Mouse (Mus musculus) CH12F3 (cell line): Measurements from ENCODE around the gene Phf1.

Experiments used
- in situ Hi-C: fragments of 300-500 bp; cut with MboI; formaldehyde crosslinking; loops from 2 replicates; pipeline ENCODE4 v1.14.3; 2020; ENCODE audit warnings: low sequenced_read_pairs

The Phf1 gene

DNA sequence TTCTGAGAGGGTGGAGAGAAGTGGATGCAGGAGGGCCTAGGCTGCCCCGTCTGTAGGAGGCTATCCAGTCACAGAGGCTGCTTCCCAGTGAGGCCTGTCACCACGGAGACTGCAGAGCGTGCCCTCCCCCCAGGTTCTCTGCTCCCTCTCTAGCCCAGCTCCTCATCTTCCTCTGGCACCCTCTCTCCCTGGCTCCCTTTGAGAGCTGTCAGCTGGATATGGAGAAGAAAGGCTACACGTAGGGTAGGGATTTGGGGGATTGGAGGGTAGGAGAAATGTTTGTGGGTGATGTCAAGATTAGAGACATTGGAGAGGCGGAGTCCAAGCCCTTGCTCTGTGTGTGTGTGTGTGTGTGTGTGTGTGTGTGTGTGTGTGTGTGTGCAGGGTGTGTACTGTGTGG, 17.0 kb downstream of the Phf1 start:
- in situ Hi-C loops, result no loop called here

DNA sequence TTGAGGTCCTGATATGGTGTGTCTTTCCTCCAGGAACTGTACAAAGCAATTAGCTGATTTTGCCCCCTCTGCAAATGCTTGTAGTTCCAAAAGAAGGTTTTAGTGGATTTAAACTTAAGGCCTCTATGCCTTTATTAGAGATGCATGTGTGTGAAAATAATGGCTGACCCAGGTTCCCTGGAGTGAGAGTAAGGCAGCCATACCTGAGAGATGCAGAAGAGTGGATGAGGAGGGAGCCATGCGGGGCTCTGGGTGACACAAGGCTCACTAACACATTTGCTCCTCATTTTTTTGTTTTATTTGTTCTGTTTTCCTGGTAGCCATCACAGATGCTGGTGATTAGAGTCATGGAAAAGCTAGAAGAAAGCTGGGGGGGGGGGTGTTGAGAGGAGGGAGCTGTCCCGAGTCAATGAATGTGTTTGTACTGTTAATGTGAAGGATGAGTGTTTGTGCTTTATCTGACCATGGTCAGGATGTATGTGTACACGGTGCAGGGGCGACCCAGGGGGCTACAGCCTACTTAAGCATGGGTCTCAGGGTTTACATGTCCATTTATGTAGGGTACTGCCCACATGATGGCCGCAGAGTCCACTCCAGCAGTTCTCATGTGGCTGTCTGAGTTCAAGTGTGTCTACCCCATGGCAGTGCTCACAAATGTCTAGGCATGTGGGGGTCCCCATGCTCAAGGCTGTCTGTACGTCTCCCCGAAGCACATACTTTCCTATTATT, 17.9 kb downstream of the Phf1 start:
- in situ Hi-C loops, result no loop called here

DNA sequence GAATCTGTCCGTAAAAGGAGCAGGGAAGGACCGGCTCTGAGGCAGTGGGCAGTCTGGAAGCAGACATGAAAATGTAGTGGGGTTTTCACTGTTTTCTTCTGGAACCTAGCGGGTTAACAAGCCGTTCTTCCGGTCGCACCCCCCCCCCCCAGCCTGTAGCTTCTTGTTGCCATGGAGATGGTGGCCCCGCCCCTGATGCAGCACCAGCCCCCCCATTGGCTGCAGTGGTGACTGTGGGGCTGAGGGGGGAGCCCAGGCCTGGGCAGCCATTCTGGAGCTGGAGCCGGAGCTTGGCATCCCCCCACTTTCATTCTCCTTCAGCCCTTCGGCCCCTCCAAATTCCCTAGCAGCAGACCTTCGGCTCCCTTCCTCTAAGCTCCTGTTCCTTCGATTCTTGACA, 18.6 kb downstream of the Phf1 start:
- in situ Hi-C loops, result no loop called here

DNA sequence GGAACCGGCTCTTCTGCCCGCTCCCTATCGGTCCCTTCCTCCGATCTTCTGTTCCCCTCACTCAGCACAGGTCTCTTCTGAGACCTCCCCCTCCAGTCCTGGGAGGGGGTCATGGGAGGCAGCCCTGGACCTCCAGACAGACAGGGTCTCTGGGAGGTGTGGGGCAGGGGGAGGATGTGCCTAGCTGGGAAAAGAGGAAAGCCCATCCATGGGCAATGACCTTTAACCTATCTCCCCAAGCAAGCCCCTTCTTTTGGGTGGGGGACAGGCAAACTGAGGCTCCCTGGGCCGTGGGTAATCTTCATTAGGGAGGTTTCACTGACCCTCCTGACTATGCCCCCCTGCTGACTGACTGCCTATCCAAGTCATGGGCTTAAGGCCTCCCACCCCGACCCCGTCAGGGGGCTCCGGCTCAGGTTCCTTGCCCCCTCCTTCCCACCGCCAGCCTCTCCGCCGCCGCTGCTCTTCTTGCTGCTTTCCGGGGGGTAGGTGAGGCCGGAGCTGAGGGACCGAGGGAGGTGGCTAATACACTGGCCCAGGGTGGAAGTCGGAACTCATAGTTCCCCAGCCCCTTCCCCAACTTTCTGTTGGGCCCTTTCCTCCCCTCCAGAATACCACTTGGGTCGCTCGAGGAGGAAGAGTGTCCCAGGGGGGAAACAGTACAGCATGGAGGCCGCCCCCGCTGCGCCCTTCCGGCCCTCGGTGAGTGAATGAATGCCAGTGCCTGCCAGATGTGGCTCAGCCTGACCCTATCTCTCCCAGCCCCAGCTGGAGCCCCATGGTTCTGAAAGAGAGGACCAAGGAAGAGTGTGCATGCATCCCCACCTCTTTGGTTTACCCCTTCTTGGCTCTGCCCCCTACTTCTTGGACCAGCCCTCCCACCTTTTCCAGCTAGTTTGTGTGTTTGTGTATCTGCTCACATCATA, 19.4 kb downstream of the Phf1 start:
- in situ Hi-C loops, result no loop called here

DNA sequence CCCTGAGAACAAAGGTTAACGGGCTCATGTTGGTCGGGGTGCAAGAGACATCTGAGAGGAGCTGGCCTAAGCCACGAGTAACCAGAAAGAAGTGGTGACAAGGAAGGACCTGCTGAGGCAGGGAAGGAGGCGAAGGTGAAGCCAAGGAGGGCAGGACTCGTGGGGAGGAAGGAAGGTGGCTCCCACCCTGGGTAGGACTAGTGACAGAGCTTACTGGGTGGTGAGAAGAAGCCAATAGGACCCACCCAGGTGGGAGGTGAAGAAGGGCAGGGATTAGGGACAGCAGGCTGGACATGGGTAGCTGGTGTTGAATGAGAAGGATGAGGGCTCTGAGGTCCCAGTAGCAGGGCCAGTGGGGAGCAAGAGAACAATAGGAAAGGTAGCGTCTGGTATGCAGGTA, 20.3 kb downstream of the Phf1 start:
- in situ Hi-C loops, result no loop called here

DNA sequence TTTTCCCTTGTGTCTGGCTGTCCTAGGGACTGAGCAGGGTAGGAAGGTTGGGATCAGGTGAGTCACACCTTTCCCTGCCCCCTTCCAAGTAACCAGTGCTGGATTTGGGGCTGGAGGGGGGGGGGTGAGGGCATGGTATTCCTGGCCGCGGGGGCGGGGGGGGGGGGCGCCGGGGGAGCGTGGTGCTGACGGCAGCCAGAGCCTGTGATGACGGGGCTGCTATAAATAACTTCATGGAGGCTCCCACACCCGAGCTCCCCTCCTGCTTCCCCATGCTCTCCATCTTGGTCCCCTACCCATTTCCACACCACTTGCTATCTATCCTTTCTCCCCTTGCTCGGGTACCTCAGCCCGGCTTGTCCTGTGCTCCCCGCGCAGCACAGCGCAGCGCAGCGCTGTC, 20.9 kb downstream of the Phf1 start:
- in situ Hi-C loops, result no loop called here

DNA sequence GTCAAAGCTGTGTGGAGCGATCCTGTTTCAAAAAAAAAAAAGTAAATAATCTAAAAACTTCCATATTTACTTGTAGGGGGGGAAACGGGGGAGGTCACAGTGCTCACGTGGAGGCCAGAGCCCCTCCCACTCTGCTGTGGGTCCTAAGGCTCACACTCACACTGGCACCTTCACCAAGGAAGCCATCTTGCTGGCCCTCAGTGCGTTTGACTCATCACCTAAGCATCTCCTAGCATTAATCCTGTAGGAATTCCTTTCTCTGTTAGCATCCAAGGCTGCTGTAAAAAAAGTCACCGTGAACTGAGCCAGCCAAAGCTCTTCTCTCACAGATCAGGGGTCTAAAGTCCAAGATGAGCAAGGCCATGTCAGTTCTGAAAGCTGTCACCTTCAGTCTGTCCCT, 23.5 kb downstream of the Phf1 start:
- in situ Hi-C loops, result no loop called here

DNA sequence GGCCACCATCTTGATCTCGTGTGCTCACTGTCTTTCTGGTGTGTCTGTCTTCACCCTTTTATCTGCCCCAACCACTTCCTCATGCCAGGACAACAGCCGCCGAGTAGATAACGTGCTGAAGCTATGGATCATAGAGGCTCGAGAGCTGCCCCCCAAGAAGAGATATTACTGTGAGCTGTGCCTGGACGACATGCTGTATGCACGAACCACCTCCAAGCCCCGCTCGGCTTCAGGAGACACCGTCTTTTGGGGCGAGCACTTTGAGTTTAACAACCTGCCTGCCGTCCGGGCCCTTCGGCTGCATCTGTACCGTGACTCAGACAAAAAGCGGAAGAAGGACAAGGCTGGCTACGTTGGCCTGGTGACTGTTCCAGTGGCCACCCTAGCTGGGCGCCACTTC, 24.0 kb downstream of the Phf1 start:
- in situ Hi-C loops, result no loop called here

DNA sequence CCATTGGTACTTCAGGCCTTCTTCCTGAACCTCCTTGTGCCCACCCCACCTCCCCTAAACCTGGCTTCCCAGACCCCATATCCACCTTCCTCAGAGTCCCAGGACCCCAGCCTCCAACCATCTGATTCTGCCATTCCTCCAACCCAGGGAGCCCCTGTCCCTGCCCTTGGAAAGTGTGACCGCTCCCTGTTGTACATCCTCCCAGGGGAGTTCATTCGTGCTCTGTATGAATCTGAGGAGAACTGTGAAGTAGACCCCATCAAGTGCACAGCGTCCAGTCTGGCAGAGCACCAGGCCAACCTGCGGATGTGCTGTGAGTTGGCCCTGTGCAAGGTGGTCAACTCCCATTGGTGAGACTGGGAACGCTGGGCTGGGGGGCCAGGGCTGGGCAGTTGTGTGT, 25.0 kb downstream of the Phf1 start:
- in situ Hi-C loops, result no loop called here

DNA sequence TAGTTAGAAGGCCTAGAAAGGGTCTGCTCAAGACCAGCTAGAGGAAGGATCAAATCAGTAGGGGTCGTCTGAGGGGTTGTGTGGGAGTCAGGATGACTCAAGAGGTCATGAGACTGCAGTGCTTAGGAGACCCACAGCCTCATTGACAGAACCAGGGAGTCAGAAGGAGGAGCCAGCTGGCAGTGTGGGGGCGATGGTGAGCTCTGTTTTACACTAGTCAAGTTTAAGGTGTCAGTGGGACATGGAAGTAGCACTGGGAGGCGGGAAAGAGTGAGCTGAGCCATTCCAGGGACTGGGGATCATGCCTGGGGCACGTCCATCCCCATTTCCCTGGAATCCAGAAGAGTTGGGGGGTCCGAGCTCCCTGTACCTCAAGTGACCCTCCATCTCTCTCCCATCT, 26.0 kb downstream of the Phf1 start:
- in situ Hi-C loops, result no loop called here

DNA sequence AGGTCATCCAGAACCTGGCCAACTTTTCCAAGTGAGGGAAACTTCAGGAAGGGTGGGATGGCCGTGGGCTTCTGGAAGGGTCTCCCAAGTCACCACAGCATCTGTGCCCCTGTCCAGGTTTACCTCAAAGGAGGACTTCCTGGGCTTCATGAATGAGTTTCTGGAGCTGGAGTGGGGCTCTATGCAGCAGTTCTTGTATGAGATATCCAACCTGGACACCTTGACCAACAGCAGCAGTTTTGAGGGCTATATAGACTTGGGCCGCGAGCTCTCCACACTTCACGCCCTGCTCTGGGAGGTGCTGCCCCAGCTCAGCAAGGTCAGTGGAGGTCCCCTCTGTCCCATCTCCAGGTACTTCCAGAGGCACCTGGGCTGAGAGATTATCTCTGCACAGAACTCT, 27.0 kb downstream of the Phf1 start:
- in situ Hi-C loops, result no loop called here

DNA sequence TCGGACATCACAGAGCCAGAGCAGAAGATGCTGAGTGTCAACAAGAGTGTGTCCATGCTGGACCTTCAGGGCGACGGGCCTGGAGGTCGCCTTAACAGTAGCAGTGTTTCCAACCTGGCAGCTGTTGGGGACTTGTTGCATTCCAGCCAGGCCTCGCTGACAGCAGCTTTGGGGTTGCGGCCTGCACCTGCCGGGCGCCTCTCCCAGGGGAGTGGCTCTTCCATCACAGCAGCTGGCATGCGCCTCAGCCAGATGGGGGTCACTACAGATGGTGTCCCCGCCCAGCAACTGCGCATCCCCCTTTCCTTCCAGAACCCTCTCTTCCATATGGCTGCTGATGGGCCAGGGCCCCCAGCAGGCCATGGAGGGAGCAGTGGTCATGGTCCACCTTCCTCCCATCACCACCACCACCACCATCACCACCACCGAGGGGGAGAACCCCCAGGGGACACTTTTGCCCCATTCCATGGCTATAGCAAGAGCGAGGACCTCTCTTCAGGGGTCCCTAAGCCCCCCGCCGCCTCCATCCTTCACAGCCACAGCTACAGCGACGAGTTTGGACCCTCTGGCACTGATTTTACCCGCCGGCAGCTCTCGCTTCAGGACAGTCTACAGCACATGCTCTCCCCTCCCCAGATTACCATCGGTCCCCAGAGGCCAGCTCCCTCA, 28.9 kb downstream of the Phf1 start:
- in situ Hi-C loops, result no loop called here

DNA sequence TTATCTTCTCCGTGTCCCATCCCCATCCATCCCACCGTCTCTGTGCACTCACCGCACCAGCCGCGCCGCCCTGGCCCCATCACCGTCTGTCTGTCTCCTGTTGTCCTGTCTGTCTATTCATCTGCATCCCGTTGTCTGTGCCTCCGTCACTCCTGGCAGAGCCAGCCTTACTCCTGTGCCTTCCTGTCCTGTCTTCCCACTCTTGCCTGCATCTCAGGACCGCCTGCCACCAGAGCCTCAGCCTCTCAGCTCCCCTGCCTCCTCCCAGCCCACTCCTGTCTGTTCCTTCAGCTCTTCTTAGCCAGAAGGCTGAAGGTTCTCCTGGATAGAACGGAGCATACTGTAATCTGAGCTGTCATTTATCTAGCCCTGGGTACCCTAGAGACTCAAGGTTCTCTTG, 34.1 kb downstream of the Phf1 start:
- in situ Hi-C loops, result no loop called here

DNA sequence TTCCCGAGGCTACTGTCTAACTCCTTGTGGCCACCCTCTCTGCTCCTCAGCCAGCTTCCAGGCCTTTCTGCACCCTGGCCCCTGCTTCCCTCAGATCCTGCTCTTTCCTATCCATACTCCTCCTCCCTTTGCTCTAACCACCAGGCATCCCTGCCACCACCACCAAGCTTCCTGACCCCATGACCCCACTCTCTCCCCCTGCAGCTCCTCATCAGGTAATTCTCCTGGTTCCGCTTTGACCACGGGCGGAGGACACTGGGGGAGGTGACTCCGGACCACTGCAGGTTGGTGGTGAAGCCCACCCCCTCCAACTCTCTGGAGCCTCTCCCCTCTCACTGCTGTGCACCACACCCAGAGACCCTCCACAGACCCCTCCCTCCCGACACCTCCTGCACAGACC, 34.6 kb downstream of the Phf1 start:
- in situ Hi-C loops, result no loop called here

DNA sequence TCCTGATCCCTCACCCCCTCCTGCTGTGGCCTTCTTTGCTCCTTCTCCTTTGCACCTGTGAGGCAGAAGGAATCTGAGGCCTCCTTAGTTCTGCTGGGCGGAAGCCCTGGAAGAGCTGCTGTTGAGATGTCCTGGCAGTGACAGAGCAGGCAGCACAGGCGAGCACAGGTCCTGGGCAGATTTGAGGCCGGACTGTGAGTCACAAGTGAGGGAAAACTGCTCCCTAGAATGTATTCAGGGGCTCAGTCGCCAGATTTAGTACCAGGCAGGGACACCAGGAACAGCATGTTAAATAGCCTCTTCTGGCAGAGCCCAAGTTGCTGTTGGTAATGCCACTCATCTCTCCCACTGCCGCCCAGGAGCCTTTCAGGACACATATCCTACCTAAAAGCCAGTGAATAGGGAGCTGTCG, 35.4 kb downstream of the Phf1 start:
- in situ Hi-C loops, result no loop called here

DNA sequence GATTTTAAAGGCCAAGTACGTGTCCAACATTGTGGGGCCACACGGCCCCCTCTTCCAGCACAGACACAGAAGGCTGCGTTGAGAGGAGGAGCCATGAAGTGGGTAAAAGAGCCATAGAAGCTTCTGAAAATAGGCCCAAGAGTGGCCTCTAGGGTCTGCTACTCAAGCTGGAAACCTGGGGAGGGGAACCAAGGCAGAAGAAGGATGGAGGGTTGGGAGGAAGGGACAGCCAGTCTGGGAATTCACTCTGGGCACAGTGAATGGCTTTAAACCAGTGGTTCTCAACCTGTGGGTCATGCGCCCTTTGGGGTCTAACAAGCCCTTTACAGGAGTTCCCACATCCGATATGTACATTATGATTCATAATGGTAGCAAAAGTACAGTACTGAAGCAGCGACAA, 36.4 kb downstream of the Phf1 start:
- in situ Hi-C loops, result no loop called here

DNA sequence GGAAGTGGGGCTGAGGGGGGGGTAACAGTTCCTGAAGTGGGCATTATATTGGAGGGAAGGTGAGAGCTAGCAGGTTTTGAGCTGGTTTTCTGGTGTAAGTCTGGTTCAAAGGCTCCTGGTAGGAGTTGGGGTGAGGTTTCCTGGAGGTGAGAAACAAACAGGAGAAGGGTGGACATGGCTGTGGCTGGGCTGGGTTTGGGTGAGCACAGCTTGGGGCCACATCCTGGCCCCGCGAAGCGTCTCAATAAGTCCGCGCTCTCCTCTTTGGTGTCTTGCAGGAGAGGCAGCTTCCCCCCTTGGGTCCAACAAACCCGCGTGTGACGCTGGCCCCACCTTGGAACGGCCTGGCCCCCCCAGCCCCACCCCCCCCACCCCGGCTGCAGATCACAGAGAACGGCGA, 37.4 kb downstream of the Phf1 start:
- in situ Hi-C loops, result no loop called here

DNA sequence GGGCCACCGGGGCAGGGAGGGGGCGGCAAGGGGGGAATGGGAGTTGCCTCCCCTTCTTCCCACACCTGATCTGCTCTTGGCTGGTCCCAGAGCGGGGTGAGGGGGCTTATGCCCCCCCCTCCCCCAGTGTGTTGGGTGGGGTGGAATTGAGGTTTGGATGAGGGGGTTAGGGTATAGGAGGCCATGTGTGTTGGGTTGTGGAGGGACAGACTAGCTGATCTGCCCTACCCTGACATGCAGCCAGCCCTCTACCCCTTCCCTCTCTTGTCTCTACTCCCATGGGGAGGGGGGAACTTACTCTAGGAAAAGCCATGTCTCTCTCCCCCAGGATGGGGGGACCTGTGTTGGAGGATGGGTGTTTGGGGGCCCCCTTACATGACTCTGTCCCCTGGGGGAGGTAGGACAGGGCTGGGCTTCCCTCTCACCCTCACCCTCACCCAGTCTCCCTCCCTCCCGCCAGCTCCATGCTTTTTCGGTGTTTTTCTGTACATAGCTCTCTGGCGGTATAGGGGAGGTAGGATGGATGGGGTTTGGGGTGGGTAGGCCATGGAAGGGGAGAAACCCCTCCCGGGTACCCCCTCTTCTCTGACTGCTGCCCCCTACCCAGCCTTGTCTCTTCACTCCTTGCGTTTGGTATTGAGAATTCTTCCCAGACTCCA, 38.5 kb downstream of the Phf1 start:
- in situ Hi-C loops, result no loop called here

DNA sequence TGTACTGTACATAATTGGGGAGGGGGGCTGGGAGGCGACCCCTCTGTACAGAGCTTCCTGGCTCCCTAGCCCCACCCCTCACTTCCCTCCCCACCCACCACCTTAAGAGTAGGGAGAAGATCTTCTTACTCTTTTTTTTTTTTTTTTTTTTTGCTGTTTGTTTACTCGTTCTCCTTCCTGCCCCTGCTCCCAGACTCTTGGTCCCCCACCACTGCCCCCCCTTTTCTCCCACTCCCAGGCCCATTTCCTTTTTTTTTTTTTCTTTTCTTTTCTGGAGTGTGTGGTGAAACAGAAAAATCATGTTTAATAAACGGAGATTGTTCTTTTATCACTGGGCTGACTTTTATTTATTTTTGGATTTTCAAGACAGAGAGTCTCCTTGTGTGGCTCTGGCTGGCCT, 39.3 kb downstream of the Phf1 start:
- in situ Hi-C loops, result no loop called here

DNA sequence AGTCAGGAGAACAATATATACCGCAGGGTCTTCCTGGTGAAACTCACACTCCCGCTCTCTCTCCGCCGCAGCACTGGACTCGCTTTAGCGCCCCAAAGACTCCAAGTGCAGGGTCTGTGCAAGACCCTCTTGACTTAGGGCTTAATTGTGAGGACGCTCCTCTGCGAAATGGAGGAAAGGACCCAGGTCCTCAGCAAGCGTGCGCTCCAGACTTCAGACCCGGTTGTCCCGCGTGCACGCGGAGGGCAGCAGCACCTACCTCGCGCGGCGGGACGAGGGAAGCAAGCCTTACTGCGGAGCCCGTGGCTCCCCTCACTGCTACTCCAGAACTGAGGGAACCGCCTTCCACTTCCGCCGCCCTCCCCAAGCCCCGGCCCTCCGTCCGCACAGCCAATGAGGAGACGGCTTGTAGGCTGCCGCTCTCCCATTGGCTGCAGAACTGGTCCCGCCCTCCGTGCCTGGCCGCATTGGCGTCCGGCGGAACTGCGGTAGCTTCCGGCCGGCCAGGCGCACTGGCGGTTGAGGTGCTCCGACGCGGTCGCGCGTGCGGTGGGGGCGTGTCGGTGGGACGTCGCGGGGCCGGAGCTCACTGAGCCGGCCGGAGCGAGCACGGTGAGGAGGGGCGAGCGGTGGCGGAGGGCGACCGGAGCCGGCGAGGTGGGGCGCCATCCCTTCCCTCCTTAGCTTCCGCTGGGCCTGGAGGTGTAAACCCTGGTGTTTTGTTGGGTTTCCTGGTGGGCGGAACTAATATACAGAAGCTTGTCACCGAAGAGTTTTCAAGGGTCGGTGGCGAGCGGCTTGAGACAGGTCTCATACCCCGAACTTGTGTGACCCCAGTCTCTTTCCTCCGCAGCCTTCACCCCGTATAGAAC, 40.1 kb downstream of the Phf1 start, which contains the start of gene Zbtb9:
Gene Zbtb9 (plus strand): TSS at position 465 of the 872 bp plus-strand sequence.
- in situ Hi-C loops, result no loop called here
